Mouse (Mus musculus) liver, adult 2 months (tissue): Measurements from ENCODE around the gene Cdh15. TPM values are rescaled to one million over a fixed set of nuclear protein-coding genes. Genes with fewer than 3 reads are reported as not detected.

ENCODE experiments used
- DNase-seq: peaks from one replicate; pipeline ENCODE4 v3.0.0-alpha.2; 2011; ENCODE audit warnings: low read depth, low spot score; ENCODE audit errors: extremely low read depth
- H3K27ac ChIP-seq: fragments of 200-500 bp; replicated peaks from 2 replicates; pipeline ENCODE4 v1.5.1; 2012; ENCODE audit warnings: low read depth, mild to moderate bottlenecking, control low read depth, inconsistent platforms, low read length; ENCODE audit not compliant: insufficient read depth
- H3K27me3 ChIP-seq: fragments of 200-500 bp; 2 replicates; pipeline ENCODE4 v1.6.1; 2012; ENCODE audit warnings: mild to moderate bottlenecking, moderate library complexity, low read length, inconsistent platforms; ENCODE audit not compliant: control insufficient read depth, insufficient read depth
- H3K36me3 ChIP-seq: fragments of 200-500 bp; 2 replicates; pipeline ENCODE4 v1.6.1; 2012; ENCODE audit warnings: low read length, inconsistent platforms; ENCODE audit not compliant: control insufficient read depth, insufficient read depth
- H3K4me1 ChIP-seq: fragments of 200-500 bp; 2 replicates; pipeline ENCODE4 v1.6.1; 2011; ENCODE audit warnings: low read length; ENCODE audit not compliant: control insufficient read depth, insufficient read depth
- H3K4me3 ChIP-seq: fragments of 200-500 bp; 2 replicates; pipeline ENCODE4 v1.5.1; 2011; ENCODE audit warnings: low read depth, mild to moderate bottlenecking, control low read depth, low read length, moderate library complexity; ENCODE audit not compliant: insufficient read depth
- H3K79me2 ChIP-seq: fragments of 200-500 bp; 2 replicates; pipeline ENCODE4 v1.6.1; 2012; ENCODE audit warnings: inconsistent platforms, mild to moderate bottlenecking, low read length, moderate library complexity; ENCODE audit not compliant: control insufficient read depth, insufficient read depth
- H3K9ac ChIP-seq: fragments of 200-500 bp; 2 replicates; pipeline ENCODE4 v1.6.1; 2012; ENCODE audit warnings: low read depth, mild to moderate bottlenecking, control low read depth, inconsistent platforms, low read length
- CTCF ChIP-seq: fragments of 200-500 bp; IDR thresholded peaks from 2 replicates; pipeline ENCODE4 v1.5.1; 2011; ENCODE audit warnings: low read depth, low read length, control low read depth
- POLR2A ChIP-seq: fragments of 200-500 bp; IDR thresholded peaks from 2 replicates; pipeline ENCODE4 v1.6.1; 2011; ENCODE audit warnings: low read length, control low read depth; ENCODE audit not compliant: insufficient read depth; ENCODE audit errors: extremely low read depth
- WGBS: fragments of 180-500 bp; shearing (Covaris S2); methylation state at CpG from one replicate; pipeline ENCODE4 v1.1.7; 2018; 5-methylcytosine and 5-hydroxymethylcytosine counted together
- polyA plus RNA-seq: library from polyadenylated mRNA; depleted of rRNA; stranded (reverse); fragments of >200 nt; gene quantifications from 2 replicates; pipeline ENCODE4 v1.2.3, GENCODE M21; 2012; rRNA removed
- total RNA-seq: library from RNA; depleted of rRNA; stranded (reverse); fragments of >200 nt; gene quantifications from 2 replicates; pipeline ENCODE4 v1.2.3, GENCODE M21; 2014; rRNA removed

Gene Cdh15
- 0.07 TPM in 1 of 2 replicates, not detected in the other for total RNA-seq
- 0.06 and 0.11 TPM in 2 replicates for polyA plus RNA-seq

- Histone ChIP-seq H3K27me3 (no peaks in the 10 kb centered on the region), H3K9ac (no peak within 1 kb of the TSS), H3K79me2 (no peaks in the 10 kb centered on the region), H3K4me3 (no peak within 1 kb of the TSS), H3K27ac (no peak within 1 kb of the TSS), H3K4me1 (peaks cover 10% of the 10 kb centered on the region), H3K36me3 (no peaks in the 10 kb centered on the region)
- DNase-seq = peak; percentile 52
- TF ChIP-seq POLR2A = no peak
- TF ChIP-seq CTCF = no peak
- 24% methylated on average over 17 of the region's 18 CpGs for WGBS
Observed at GRCm38 (mm10) chr8:122847829-122848561, at the start of gene Cdh15. Cdh15 (plus strand) TSS chr8:122847966.

GRCm38 (mm10) chr8:122803906-122804761, 43.6 kb upstream of the Cdh15 start:
- no peaks in the 10 kb centered on the region for H3K4me1 ChIP-seq
- TF ChIP-seq CTCF (no peak), POLR2A (no peak)
- H3K9ac ChIP-seq = no peak overlapping the region
- no peaks in the 10 kb centered on the region for H3K79me2 ChIP-seq
- H3K27me3 ChIP-seq = no peaks in the 10 kb centered on the region
- no peak overlapping the region for H3K27ac ChIP-seq
- no peak for DNase-seq
- H3K4me3 ChIP-seq = no peak overlapping the region
- WGBS = 80% methylated on average over 15 of the region's 15 CpGs
- 0 out of 2 replicates have a peak, but pooled peaks cover 2% of the 10 kb centered on the region for H3K36me3 ChIP-seq

DNA sequence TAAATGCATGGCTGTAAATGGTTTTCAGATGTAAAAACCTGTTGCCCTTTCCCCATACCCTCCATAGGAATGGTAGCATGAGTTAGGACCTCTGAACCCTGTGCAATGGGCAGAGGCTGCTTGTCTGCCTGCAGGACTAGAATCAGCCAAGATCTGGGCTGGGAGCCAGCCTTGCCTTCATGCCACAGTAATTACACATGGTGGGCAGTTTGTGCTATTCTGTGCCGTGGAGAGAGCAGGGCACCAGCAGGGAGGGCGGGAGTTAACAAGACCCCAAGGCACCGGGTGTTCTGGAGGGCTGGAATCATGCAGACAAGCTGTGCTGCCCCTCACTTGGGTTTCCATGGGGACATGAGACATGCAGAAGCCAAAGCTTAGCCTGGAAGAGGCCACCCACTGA, 42.4 kb upstream of the Cdh15 start:
- 82% methylated on average over 3 of the region's 3 CpGs for WGBS
- H3K27ac ChIP-seq = no peak overlapping the region

GRCm38 (mm10) chr8:122806956-122807538, 40.7 kb upstream of the Cdh15 start:
- no peak overlapping the region for H3K9ac ChIP-seq
- TF ChIP-seq POLR2A (no peak), CTCF (no peak)
- no peak overlapping the region for H3K27ac ChIP-seq
- no peaks in the 10 kb centered on the region for H3K4me1 ChIP-seq
- no peaks in the 10 kb centered on the region for H3K36me3 ChIP-seq
- H3K79me2 ChIP-seq = no peaks in the 10 kb centered on the region
- no peak for DNase-seq
- WGBS = 88% methylated on average over 7 of the region's 7 CpGs
- H3K27me3 ChIP-seq = no peaks in the 10 kb centered on the region
- no peak overlapping the region for H3K4me3 ChIP-seq

More for the DNA sequence above, 42.4 kb upstream of the Cdh15 start:
- TF ChIP-seq POLR2A (no peak), CTCF (no peak)
- no peaks in the 10 kb centered on the region for H3K4me1 ChIP-seq
- no peaks in the 10 kb centered on the region for H3K27me3 ChIP-seq
- no peak overlapping the region for H3K4me3 ChIP-seq
- H3K36me3 ChIP-seq = no peaks in the 10 kb centered on the region
- no peak for DNase-seq
- no peak overlapping the region for H3K9ac ChIP-seq
- H3K79me2 ChIP-seq = no peaks in the 10 kb centered on the region

DNA sequence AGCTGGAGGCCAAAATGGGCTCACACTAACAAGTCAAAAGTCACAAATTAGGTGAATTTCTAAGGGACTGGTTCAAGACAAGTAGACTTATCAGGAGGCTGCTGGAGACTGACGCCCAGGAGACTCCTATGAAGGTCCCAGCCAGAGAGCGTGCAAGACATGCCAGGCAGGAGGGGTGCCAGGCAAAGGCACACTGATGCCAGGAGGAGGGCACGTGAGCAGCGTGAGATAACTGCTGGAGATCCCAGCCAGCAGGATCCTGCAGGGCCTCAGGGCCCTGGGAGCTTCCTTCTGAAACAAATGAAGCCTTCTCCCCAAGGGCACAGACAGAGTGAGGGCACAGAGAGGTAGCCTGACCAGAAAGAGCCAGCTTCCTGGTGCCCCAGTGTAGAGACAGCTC, 39.9 kb upstream of the Cdh15 start:
- Histone ChIP-seq H3K4me1 (no peaks in the 10 kb centered on the region), H3K4me3 (no peak overlapping the region), H3K27me3 (no peaks in the 10 kb centered on the region), H3K36me3 (no peaks in the 10 kb centered on the region), H3K79me2 (no peaks in the 10 kb centered on the region), H3K27ac (no peak overlapping the region), H3K9ac (no peak overlapping the region)
- DNase-seq = no peak
- TF ChIP-seq POLR2A = no peak
- no peak for TF ChIP-seq CTCF
- 94% methylated on average over 4 of the region's 4 CpGs for WGBS
